Mouse (Mus musculus): ENCODE data around the gene Naa15. TPM values are rescaled to one million over a fixed set of nuclear protein-coding genes. Genes with fewer than 3 reads are reported as not detected.

The Naa15 gene
- polyA plus RNA-seq, 1 experiment from 2014 or later: 14.4 TPM

DNA sequence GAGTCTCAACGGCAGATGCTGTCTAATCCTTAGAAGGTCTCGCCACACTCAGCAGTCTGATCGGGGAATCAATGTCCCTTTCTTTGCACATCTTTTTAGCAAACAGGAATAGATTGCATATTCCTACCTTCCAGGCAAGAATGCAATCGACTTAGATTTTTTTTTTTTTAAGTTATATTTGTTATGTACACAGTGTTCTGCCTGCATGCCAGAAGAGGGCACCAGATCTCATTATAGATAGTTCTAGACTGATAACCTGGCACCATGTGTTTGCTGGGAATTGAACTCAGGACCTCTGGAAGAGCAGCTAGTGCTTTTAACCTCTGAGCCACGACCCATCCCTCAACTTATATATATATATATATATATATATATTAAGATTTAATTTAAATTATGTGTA is 41.4 kb upstream of the Naa15 start:
- no peak for ATAC-seq
- TF ChIP-seq CTCF (IDR thresholded peaks at IDR 0.05; ENCODE audit: low read depth): peak; percentile 37

GRCm38 (mm10) chr3:51375307-51376265 is 39.4 kb upstream of the Naa15 start:
- no peaks in the 10 kb centered on the region for H3K36me3 ChIP-seq (ENCODE audit: control insufficient read depth, insufficient read depth)
- no peak overlapping the region for H3K27ac ChIP-seq (ENCODE audit: low read depth, low read length)
- no peaks in the 10 kb centered on the region for H3K27me3 ChIP-seq (replicated peaks; ENCODE audit: control insufficient read depth, insufficient read depth, low read length)
- WGBS: 76% methylated on average over 19 of the region's 19 CpGs
- no peaks in the 10 kb centered on the region for H3K9me3 ChIP-seq (ENCODE audit: control insufficient read depth)
- H3K9ac ChIP-seq (ENCODE audit: low read depth, low read length): no peak overlapping the region
- H3K4me2 ChIP-seq (replicated peaks; ENCODE audit: low read depth): no peak overlapping the region
- peak; percentile 71 for TF ChIP-seq CTCF (IDR thresholded peaks at IDR 0.05; ENCODE audit: low read depth)
- H3K4me1 ChIP-seq (replicated peaks; ENCODE audit: control insufficient read depth, insufficient read depth, low read length): no peaks in the 10 kb centered on the region
- H3K4me3 ChIP-seq (ENCODE audit: low read depth, low read length): no peak overlapping the region
- ATAC-seq: no peak

More for the DNA sequence above, 41.4 kb upstream of the Naa15 start:
- no peaks in the 10 kb centered on the region for H3K36me3 ChIP-seq (ENCODE audit: control insufficient read depth, insufficient read depth)
- WGBS: 64% methylated on average over 5 of the region's 5 CpGs
- H3K4me1 ChIP-seq (replicated peaks; ENCODE audit: control insufficient read depth, insufficient read depth, low read length): no peaks in the 10 kb centered on the region
- H3K9me3 ChIP-seq (ENCODE audit: control insufficient read depth): no peaks in the 10 kb centered on the region
- no peak overlapping the region for H3K4me3 ChIP-seq (ENCODE audit: low read depth, low read length)
- H3K27me3 ChIP-seq (replicated peaks; ENCODE audit: control insufficient read depth, insufficient read depth, low read length): no peaks in the 10 kb centered on the region
- no peak overlapping the region for H3K27ac ChIP-seq (ENCODE audit: low read depth, low read length)
- H3K4me2 ChIP-seq (replicated peaks; ENCODE audit: low read depth): no peak overlapping the region
- H3K9ac ChIP-seq (ENCODE audit: low read depth, low read length): no peak overlapping the region

GRCm38 (mm10) chr3:51377878-51378664 is 36.9 kb upstream of the Naa15 start:
- Histone ChIP-seq H3K9me3 (ENCODE audit: control insufficient read depth) (no peaks in the 10 kb centered on the region), H3K27me3 (replicated peaks; ENCODE audit: control insufficient read depth, insufficient read depth, low read length) (no peaks in the 10 kb centered on the region), H3K36me3 (ENCODE audit: control insufficient read depth, insufficient read depth) (no peaks in the 10 kb centered on the region), H3K4me3 (ENCODE audit: low read depth, low read length) (peak overlapping the region; percentile 41), H3K27ac (ENCODE audit: low read depth, low read length) (no peak overlapping the region), H3K4me2 (replicated peaks; ENCODE audit: low read depth) (peak overlapping the region; percentile 65), H3K9ac (ENCODE audit: low read depth, low read length) (no peak overlapping the region), H3K4me1 (replicated peaks; ENCODE audit: control insufficient read depth, insufficient read depth, low read length) (no peaks in the 10 kb centered on the region)
- 25% methylated on average over 31 of the region's 31 CpGs for WGBS
- peak; percentile 72 for TF ChIP-seq CTCF (IDR thresholded peaks at IDR 0.05; ENCODE audit: low read depth)
- ATAC-seq: 0 out of 2 replicates have a peak, but pooled peaks have one; percentile 20

- no peaks in the 10 kb centered on the region for H3K27me3 ChIP-seq (replicated peaks; ENCODE audit: control insufficient read depth, insufficient read depth, low read length)
- H3K27ac ChIP-seq (ENCODE audit: low read depth, low read length): no peak overlapping the region
- H3K9ac ChIP-seq (ENCODE audit: low read depth, low read length): no peak overlapping the region
- peak overlapping the region; percentile 41 for H3K4me3 ChIP-seq (ENCODE audit: low read depth, low read length)
- peak overlapping the region; percentile 65 for H3K4me2 ChIP-seq (replicated peaks; ENCODE audit: low read depth)
- WGBS: 74% methylated on average over 3 of the region's 3 CpGs
- H3K4me1 ChIP-seq (replicated peaks; ENCODE audit: control insufficient read depth, insufficient read depth, low read length): no peaks in the 10 kb centered on the region
- H3K36me3 ChIP-seq (ENCODE audit: control insufficient read depth, insufficient read depth): no peaks in the 10 kb centered on the region
- ATAC-seq: no peak
- TF ChIP-seq CTCF (IDR thresholded peaks at IDR 0.05; ENCODE audit: low read depth): 0 out of 2 replicates have a peak, but pooled peaks have one; percentile 13
- no peaks in the 10 kb centered on the region for H3K9me3 ChIP-seq (ENCODE audit: control insufficient read depth)
Measured at GRCm38 (mm10) chr3:51378665-51378946, 36.3 kb upstream of the Naa15 start.

GRCm38 (mm10) chr3:51379786-51380659 is 34.9 kb upstream of the Naa15 start:
- H3K27ac ChIP-seq (ENCODE audit: low read depth, low read length): no peak overlapping the region
- no peaks in the 10 kb centered on the region for H3K36me3 ChIP-seq (ENCODE audit: control insufficient read depth, insufficient read depth)
- H3K4me2 ChIP-seq (replicated peaks; ENCODE audit: low read depth): no peak overlapping the region
- no peaks in the 10 kb centered on the region for H3K9me3 ChIP-seq (ENCODE audit: control insufficient read depth)
- 79% methylated on average over 5 of the region's 5 CpGs for WGBS
- H3K4me3 ChIP-seq (ENCODE audit: low read depth, low read length): no peak overlapping the region
- 0 out of 2 replicates have a peak, but pooled peaks have one; percentile 9 for ATAC-seq
- H3K9ac ChIP-seq (ENCODE audit: low read depth, low read length): no peak overlapping the region
- no peaks in the 10 kb centered on the region for H3K27me3 ChIP-seq (replicated peaks; ENCODE audit: control insufficient read depth, insufficient read depth, low read length)
- TF ChIP-seq CTCF (IDR thresholded peaks at IDR 0.05; ENCODE audit: low read depth): no peak
- no peaks in the 10 kb centered on the region for H3K4me1 ChIP-seq (replicated peaks; ENCODE audit: control insufficient read depth, insufficient read depth, low read length)

Data from intestine, postnatal 0 days (tissue).